Mouse (Mus musculus) limb, embryonic 12.5 days (tissue): ENCODE results near the gene Svs5. TPM values are rescaled to one million over a fixed set of nuclear protein-coding genes. Genes with fewer than 3 reads are reported as not detected.
"Not testable (repeated sequence)": the region's sequence is repeated elsewhere in the genome, so short reads cannot be mapped to it uniquely, and the experiment has no call there.

Source experiments
- ATAC-seq: fragments of 200-750 bp; cut with Nextera tagmentation; 2 replicates; pipeline ENCODE4 v1.8.0; 2017; ENCODE audit warnings: low read depth, moderate TSS enrichment; ENCODE audit not compliant: insufficient number of reproducible peaks, insufficient read depth, low FRiP score, low TSS enrichment
- H3K27ac ChIP-seq: fragments of 300-500 bp; sonication (generic); 2 replicates; pipeline ENCODE4 v1.5.1; 2016; ENCODE audit warnings: mild to moderate bottlenecking, moderate library complexity
- H3K27me3 ChIP-seq: fragments of 300-500 bp; sonication (generic); 2 replicates; pipeline ENCODE4 v1.6.1; 2016; ENCODE audit warnings: mild to moderate bottlenecking, moderate library complexity
- H3K36me3 ChIP-seq: fragments of 300-500 bp; sonication (generic); 2 replicates; pipeline ENCODE4 v1.6.1; 2016; ENCODE audit warnings: mild to moderate bottlenecking, moderate library complexity
- H3K4me1 ChIP-seq: fragments of 300-500 bp; sonication (generic); replicated peaks from 2 replicates; pipeline ENCODE4 v1.6.1; 2016
- H3K4me2 ChIP-seq: fragments of 300-500 bp; sonication (generic); 2 replicates; pipeline ENCODE4 v1.6.1; 2016; ENCODE audit warnings: mild to moderate bottlenecking, moderate library complexity
- H3K4me3 ChIP-seq: fragments of 300-500 bp; sonication (generic); replicated peaks from 2 replicates; pipeline ENCODE4 v1.5.1; 2016; ENCODE audit warnings: mild to moderate bottlenecking
- H3K9ac ChIP-seq: fragments of 300-500 bp; sonication (generic); replicated peaks from 2 replicates; pipeline ENCODE4 v1.6.1; 2016; ENCODE audit warnings: mild to moderate bottlenecking, moderate library complexity
- H3K9me3 ChIP-seq: fragments of 300-500 bp; sonication (generic); 2 replicates; pipeline ENCODE4 v1.6.1; 2016; ENCODE audit warnings: mild to moderate bottlenecking, moderate library complexity
- WGBS: fragments of 180-500 bp; shearing (Covaris S2); methylation state at CpG from one replicate; pipeline ENCODE4 v1.1.7; 2016; 5-methylcytosine and 5-hydroxymethylcytosine counted together
- polyA plus RNA-seq: library from polyadenylated mRNA; unstranded; fragments of >200 nt; fragmentation: Nextera tagmentation; extraction: Ambion mirVana; gene quantifications from 2 replicates; pipeline ENCODE4 v1.2.1, GENCODE M21; 2016

Svs5 gene
- polyA plus RNA-seq = not detected in 2 replicates

DNA sequence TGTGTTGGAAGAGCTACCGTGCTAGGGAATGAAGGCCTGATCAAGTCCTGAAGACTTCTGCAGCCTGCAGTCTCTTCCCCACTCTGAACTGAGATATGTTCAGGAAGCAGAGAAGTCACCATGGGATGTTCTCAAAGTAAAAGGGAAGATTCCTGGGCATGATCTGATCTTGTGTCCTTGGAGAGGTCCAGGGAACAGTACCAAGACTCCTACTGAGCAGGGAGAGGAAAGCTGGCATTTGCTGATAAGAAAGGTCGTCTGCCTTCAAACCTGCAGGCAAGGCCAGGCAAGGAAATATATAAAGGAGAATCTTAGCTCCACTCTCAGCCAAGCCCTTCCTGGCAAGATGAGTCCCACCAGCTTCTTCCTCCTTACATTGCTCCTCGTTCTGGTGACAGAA, at the start of gene Svs5:
TSS of gene Svs5 (plus strand) at position 301 of the 400 bp plus-strand sequence.
- not testable (repeated sequence) for H3K9me3 ChIP-seq, H3K4me1 ChIP-seq, H3K36me3 ChIP-seq, H3K4me2 ChIP-seq, H3K9ac ChIP-seq, H3K27me3 ChIP-seq, H3K4me3 ChIP-seq, H3K27ac ChIP-seq, ATAC-seq
- WGBS = 83% methylated on average over 3 of the region's 3 CpGs

DNA sequence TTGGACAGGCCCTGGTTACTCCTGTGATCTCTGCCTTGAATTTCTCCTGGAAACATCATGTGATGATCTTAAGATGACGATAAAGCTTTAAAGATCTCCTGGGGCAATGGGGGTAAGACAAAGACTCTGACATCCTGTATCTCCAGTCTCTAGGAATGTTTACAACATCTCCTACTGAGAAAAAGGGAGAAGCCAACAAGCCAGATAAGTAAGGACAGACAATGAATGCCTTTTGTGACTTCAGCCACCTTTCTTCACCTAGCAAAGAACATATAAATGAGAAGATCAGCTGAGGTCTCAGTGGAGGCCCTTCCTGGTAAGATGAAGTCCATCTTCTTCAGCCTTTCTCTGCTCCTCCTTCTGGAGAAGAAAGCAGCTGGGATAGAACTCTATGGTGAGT, 43.6 kb upstream of the Svs5 start, which contains the start of gene Svs3a:
TSS of gene Svs3a (plus strand) at position 301 of the 400 bp plus-strand sequence.
- 88% methylated on average over 1 of the region's 1 CpGs for WGBS
- not testable (repeated sequence) for H3K27ac ChIP-seq, H3K4me1 ChIP-seq, H3K36me3 ChIP-seq, H3K9ac ChIP-seq, H3K9me3 ChIP-seq, H3K4me2 ChIP-seq, H3K27me3 ChIP-seq, ATAC-seq, H3K4me3 ChIP-seq

DNA sequence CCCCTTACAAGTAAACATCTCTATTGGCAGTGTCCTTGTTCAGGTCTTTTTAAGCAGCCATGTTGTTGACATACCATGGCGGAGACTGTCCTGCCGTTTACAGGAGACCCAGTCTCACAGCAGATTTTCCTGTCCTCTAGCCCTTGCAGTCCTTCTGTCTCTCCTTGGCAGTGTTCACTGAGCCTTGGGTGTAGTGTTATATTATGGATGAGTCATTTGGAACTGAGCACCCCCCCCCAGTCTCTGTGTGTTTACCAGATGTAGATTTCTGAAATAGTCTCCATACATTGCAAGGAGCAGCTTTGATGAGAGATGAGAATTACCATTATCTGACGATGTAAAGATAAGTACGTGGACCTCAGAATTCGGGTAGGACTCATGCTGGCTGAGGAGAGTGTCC, 19.9 kb upstream of the Svs5 start:
- H3K27ac ChIP-seq = no peak overlapping the region
- H3K36me3 ChIP-seq = no peaks in the 10 kb centered on the region
- H3K4me1 ChIP-seq = no peaks in the 10 kb centered on the region
- H3K9me3 ChIP-seq = no peaks in the 10 kb centered on the region
- 84% methylated on average over 5 of the region's 5 CpGs for WGBS
- no peak overlapping the region for H3K4me2 ChIP-seq
- H3K4me3 ChIP-seq = no peak overlapping the region
- no peaks in the 10 kb centered on the region for H3K27me3 ChIP-seq
- no peak overlapping the region for H3K9ac ChIP-seq
- ATAC-seq = no peak

DNA sequence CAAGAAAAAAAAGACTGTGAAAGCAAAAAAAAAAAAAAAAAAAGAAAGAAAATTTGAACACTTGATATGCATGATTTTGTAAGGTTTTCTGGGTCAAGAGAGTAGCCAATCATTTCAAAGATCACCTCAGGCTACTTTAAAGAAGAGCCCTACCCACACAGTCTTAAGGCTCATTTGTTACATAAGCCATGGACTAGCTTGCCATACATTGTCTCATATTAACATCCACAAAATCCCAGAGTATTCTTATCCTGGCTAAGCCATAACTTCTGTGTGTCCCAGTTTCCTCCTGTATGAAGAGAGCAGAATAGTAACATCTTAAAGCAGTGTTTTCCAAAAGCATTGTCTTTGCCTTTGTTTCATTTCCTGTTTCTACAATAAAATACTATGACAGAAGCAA, 17.1 kb upstream of the Svs5 start:
- H3K9ac ChIP-seq, H3K4me2 ChIP-seq, H3K27ac ChIP-seq, H3K36me3 ChIP-seq, H3K9me3 ChIP-seq, H3K4me3 ChIP-seq, H3K27me3 ChIP-seq, ATAC-seq, H3K4me1 ChIP-seq: not testable (repeated sequence)

DNA sequence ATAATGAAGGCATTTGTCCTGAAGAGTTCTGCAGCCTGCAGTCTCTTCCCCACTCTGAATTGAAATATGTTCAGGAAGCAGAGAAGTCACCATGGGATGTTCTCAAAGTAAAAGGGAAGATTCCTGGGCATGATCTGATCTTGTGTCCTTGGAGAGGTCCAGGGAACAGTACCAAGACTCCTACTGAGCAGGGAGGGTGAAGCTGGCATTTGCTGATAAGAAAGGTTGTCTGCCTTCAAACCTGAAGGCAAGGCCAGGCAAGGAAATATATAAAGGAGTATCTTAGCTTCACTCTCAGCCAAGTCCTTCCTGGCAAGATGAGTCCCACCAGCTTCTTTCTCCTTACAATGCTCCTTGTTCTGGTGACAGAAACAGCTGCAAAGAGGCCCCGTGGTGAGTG, 16.1 kb upstream of the Svs5 start, which contains the start of gene Svs6:
TSS of gene Svs6 (plus strand) at position 301 of the 400 bp plus-strand sequence.
- not testable (repeated sequence) for H3K9me3 ChIP-seq, ATAC-seq, H3K4me3 ChIP-seq, H3K36me3 ChIP-seq, H3K4me1 ChIP-seq, H3K27ac ChIP-seq, H3K27me3 ChIP-seq, H3K4me2 ChIP-seq, H3K9ac ChIP-seq
- WGBS = 83% methylated on average over 1 of the region's 1 CpGs

DNA sequence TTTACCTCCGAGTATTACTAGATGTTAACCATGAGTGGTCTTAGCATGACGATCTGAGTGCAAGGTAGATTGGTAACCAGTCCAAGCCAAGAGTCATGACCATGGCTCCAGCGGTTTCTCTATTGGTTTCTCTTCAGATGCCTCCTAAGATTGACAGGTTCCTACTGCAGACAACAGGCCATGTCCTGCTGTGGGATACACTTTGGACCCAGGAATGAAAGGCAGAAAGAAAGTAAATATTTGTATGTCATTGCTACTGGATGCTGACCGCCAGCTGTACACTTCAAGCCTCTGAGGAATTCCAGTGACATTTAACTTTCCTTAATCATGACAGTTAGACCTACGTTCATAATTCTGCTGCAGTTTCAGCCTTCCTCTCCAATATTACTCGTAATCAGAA, 11.6 kb upstream of the Svs5 start:
- Histone ChIP-seq H3K9ac (no peak overlapping the region), H3K9me3 (no peaks in the 10 kb centered on the region), H3K4me1 (no peaks in the 10 kb centered on the region), H3K4me3 (no peak overlapping the region), H3K36me3 (no peaks in the 10 kb centered on the region), H3K27ac (no peak overlapping the region), H3K4me2 (no peak overlapping the region), H3K27me3 (no peaks in the 10 kb centered on the region)
- no peak for ATAC-seq
- 84% methylated on average over 6 of the region's 6 CpGs for WGBS

DNA sequence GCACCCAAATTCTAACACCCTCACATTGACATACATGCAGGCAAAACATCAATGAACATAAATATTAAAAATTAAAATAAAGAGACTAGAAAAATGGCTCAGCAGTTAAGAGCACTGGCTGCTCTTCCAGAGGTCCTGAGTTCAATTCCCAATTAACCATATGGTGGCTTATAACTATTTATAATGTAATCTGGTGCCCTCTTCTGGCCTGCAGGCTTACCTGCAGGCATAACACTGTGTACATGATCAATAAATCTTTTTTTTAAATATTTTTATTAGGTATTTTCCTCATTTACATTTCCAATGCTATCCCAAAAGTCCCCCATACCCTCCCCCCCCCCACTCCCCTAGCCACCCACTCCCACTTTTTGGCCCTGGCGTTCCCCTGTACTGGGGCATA, 11.2 kb downstream of the Svs5 start:
- not testable (repeated sequence) for ATAC-seq, H3K27me3 ChIP-seq
- WGBS = 93% methylated on average over 1 of the region's 1 CpGs

DNA sequence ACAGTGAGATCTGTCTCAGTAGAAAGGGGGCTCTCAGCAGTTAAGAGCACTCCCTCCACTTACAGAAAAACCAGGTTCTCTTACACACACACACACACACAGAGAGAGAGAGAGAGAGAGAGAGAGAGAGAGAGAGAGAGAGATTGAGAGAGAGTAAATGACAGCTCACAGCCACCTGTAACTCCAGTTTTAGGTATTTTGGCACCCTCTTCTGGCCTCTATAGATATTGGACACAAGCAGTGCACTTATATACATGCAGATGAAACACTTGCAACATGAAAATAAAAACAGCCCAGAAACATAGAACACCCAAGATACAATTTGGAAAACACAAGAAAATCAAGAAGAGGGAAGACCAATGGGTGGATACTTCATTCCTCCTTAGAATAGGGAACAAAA, 15.2 kb downstream of the Svs5 start:
- not testable (repeated sequence) for ATAC-seq, H3K36me3 ChIP-seq, H3K27me3 ChIP-seq, H3K4me2 ChIP-seq, H3K27ac ChIP-seq, H3K4me1 ChIP-seq, H3K9ac ChIP-seq, H3K9me3 ChIP-seq, H3K4me3 ChIP-seq

More for the DNA sequence above, 11.2 kb downstream of the Svs5 start:
- not testable (repeated sequence) for H3K27ac ChIP-seq, H3K4me1 ChIP-seq, H3K4me3 ChIP-seq, H3K9me3 ChIP-seq, H3K9ac ChIP-seq, H3K36me3 ChIP-seq, H3K4me2 ChIP-seq

DNA sequence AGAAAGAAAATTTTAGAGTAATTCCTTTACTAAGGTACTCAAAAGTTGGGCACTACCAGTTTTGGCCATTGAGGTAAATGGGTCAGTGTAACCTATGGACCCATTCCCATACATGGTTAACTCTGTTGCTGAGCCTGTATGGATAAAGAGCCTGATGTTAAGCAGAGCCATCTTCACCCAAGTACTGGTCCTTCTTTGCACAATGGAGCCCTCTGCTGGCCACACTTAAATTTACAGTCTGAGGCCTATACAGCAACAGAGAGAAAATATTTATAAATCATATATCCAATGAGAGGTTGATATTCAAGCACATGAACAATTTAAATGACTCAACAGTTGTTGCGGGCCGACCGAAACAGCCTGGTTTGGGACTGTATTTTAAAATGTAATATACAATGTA, 16.4 kb downstream of the Svs5 start:
- Histone ChIP-seq H3K4me2 (no peak overlapping the region), H3K9me3 (no peaks in the 10 kb centered on the region), H3K9ac (no peak overlapping the region), H3K4me3 (no peak overlapping the region), H3K27me3 (peaks cover 1% of the 10 kb centered on the region; the same call in 1 of the 2 replicates), H3K4me1 (no peaks in the 10 kb centered on the region), H3K36me3 (no peaks in the 10 kb centered on the region), H3K27ac (no peak overlapping the region)
- ATAC-seq = no peak
- WGBS = 90% methylated on average over 3 of the region's 3 CpGs

DNA sequence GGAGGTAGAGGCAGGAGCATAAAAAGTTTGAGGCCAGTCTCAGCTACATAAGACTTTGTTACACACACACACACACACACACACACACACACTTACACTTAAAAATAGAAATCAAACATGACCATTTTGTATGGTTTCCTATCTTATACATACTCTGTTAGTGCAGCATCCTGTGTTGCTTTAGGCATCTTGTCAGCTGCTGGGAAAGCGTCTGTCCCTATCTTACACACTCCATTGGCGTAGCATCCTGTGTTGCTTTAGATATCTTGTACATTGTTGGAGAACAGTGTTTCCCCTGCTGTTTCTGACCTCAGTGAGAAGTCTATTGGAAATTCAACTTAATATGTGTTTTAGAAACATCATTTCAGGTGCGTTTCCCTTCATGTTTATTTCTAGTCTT, 20.2 kb downstream of the Svs5 start:
- no peak overlapping the region for H3K4me3 ChIP-seq
- H3K9me3 ChIP-seq = no peaks in the 10 kb centered on the region
- peaks cover 15% of the 10 kb centered on the region for H3K27me3 ChIP-seq
- no peak overlapping the region for H3K27ac ChIP-seq
- ATAC-seq = no peak
- no peak overlapping the region for H3K9ac ChIP-seq
- H3K36me3 ChIP-seq = no peaks in the 10 kb centered on the region
- 88% methylated on average over 3 of the region's 3 CpGs for WGBS
- no peak overlapping the region for H3K4me2 ChIP-seq
- H3K4me1 ChIP-seq = no peaks in the 10 kb centered on the region

DNA sequence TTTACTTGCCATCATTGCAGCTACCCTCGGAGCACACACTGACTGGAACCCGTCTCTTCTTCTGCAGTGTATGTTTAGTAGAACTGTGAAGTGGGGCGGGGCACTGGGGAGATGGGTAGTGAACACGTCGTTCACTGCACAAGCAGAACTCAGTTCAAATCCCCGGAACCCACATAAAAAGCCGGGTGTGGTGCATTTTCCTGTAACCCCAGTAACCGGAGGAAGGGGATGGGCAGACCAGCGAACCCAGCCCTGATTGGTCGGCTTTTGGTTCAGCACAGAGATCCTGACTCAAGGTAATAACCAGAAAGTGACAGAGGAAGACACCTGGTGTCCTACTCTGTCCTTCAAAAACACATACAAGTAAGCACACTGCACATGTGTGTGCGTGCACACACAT, 20.8 kb downstream of the Svs5 start:
- peaks cover 15% of the 10 kb centered on the region for H3K27me3 ChIP-seq
- WGBS = 89% methylated on average over 11 of the region's 11 CpGs
- no peak overlapping the region for H3K9ac ChIP-seq
- H3K36me3 ChIP-seq = no peaks in the 10 kb centered on the region
- H3K4me3 ChIP-seq = no peak overlapping the region
- H3K9me3 ChIP-seq = no peaks in the 10 kb centered on the region
- no peak for ATAC-seq
- no peak overlapping the region for H3K4me2 ChIP-seq
- no peaks in the 10 kb centered on the region for H3K4me1 ChIP-seq
- H3K27ac ChIP-seq = no peak overlapping the region

DNA sequence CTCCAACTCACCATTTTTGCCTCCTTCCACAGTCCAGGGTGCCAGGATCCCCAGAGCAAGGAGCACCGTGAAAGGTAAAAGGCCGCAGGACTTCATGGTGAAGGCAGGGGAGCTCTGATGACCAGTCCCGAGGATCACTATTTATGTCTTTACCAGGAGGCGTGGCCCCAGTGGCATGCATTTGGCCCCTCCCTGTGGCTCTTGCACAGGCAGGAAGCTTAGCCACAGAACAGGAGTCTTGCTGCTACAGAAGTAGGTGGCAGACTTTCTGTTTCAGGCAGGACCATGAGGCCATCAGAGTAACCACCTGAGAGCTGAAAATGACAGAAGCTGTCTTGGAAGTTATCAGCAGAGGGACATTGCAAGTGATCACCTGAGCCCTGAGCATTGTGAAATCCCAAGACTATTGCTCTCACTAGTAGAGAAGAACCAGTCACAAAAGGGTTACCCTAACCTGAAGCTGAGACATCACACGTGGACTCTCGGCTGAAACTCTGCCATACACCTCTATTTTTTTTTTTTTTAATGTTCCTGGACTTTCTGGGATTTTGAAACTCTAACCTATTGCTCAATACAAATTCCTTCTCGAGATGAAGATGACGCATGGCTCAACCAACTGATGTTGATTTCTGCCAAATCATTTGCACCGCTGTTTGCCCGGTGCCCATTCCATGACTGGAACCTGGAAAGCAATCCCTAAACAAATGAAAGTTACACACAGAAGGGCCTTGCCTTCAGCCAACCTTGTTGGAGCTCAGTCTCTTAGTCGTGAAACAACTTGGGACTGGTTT, 23.8 kb downstream of the Svs5 start:
- no peak overlapping the region for H3K4me3 ChIP-seq
- WGBS = 74% methylated on average over 11 of the region's 11 CpGs
- no peak overlapping the region for H3K4me2 ChIP-seq
- no peaks in the 10 kb centered on the region for H3K4me1 ChIP-seq
- peaks cover 27% of the 10 kb centered on the region for H3K27me3 ChIP-seq
- H3K36me3 ChIP-seq = no peaks in the 10 kb centered on the region
- no peak for ATAC-seq
- no peak overlapping the region for H3K9ac ChIP-seq
- no peaks in the 10 kb centered on the region for H3K9me3 ChIP-seq
- H3K27ac ChIP-seq = no peak overlapping the region
